Mouse (Mus musculus) CH12F3 (cell line): ENCODE measurements around the gene Gtf2h5.

Source experiments
- in situ Hi-C: fragments of 300-500 bp; cut with MboI; formaldehyde crosslinking; loops from 2 replicates; pipeline ENCODE4 v1.14.3; 2020; ENCODE audit warnings: low sequenced_read_pairs

Gtf2h5 gene

GRCm38 (mm10) chr17:6108175-6108574 lies 28.6 kb downstream of the Gtf2h5 start:
- in situ Hi-C loops = no loop called here

- in situ Hi-C loops = no loop called here
Observed at GRCm38 (mm10) chr17:6110956-6111355, 31.4 kb downstream of the Gtf2h5 start.

DNA sequence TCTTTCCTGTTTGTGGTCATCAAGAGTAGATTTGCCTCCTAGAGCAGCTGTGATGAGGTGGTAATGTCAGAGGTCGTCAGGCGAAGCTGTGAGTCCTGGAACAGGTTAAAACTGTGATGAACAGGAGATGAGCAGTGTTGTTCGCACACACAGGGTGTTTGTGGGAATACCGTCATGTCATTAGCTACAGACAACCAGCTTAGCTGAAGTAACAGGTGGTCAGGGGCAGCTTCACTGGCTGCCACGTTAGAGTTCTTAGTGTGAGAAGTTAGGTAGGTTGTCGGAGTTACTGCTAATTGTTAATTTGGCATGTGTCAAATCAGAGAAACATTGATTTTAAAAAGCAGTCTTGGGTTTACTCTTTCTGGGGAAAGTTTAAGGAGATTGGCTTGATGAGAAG lies 34.1 kb downstream of the Gtf2h5 start:
- in situ Hi-C loops = no loop called here

DNA sequence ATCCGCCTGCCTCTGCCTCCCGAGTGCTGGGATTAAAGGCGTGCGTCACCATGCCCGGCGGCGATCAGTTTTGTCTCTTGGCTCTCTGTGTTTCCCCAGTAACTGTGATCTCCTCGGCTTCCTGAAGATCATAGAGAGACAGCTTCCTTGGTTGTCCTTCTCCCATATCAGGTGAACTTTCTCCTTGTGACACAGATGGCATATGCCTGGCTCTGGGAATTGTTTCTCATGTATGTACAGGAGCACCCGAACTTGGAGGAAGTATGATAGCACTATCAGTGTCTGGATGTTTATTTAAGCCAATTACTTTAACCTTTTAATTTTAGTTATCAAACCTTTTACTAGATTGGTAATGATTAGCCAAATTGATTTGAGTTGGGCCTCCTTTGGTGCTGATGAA lies 35.5 kb downstream of the Gtf2h5 start:
- in situ Hi-C loops = no loop called here

GRCm38 (mm10) chr17:6117148-6117725 lies 37.7 kb downstream of the Gtf2h5 start:
- in situ Hi-C loops = no loop called here

- in situ Hi-C loops = no loop called here
Observed at GRCm38 (mm10) chr17:6117917-6118316, 38.3 kb downstream of the Gtf2h5 start.

DNA sequence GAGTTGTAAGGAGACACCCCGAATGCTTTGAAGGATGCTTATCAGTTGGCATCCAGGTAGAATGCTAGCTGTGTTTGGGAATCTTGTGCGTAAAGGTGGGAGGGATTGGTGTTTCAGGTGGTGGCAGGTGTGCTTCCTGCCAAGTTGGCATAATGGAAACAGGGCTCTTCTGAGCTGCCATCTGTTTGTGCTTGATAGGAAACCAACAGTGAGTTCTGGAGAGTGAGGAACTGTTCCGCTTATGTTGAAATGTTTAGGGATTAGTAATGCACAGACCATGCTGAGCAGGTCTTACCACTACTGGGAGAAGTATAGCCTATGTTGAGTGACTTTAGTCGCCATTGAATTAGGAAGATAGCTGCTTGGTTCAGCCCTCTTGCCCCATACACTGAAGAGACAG lies 39.3 kb downstream of the Gtf2h5 start:
- in situ Hi-C loops = no loop called here

GRCm38 (mm10) chr17:6123776-6124175 lies 44.2 kb downstream of the Gtf2h5 start:
- in situ Hi-C loops = no loop called here

GRCm38 (mm10) chr17:6125441-6125840 lies 45.9 kb downstream of the Gtf2h5 start:
- in situ Hi-C loops = no loop called here

GRCm38 (mm10) chr17:6128039-6128438 lies 48.5 kb downstream of the Gtf2h5 start:
- in situ Hi-C loops = no loop called here

DNA sequence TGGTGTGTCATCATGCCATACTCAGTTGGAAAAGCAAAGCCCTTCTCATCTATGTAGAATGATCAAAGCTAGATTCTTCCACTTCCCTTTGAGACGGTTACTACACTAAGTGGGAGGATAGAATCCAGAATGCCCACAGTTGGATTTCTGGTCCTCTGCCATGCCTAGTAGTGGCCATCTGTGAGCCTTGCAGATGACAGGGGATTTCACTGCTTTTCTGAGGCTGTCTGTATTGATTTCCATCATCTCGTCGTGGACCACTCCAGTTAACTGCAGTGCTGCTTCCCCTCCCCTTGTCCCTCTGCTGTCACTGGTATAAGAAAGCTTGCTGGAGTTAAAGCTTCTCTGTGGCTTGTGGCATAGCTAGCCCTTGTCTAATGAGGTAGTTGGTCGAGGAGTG lies 49.8 kb downstream of the Gtf2h5 start:
- in situ Hi-C loops = no loop called here

GRCm38 (mm10) chr17:6131083-6131482 lies 51.5 kb downstream of the Gtf2h5 start:
- in situ Hi-C loops = no loop called here
